Mouse (Mus musculus): ENCODE data around the gene Loxl3.

GRCm38 (mm10) chr6:83074979-83075378 is 41.0 kb downstream of the Loxl3 start:
- TF ChIP-seq CTCF (conservative IDR thresholded peaks at IDR 0.05; ENCODE audit: low read length): no peak
- TF ChIP-seq NANOG (IDR thresholded peaks at IDR 0.05; ENCODE audit: borderline replicate concordance, low read length): no peak
- no peak for TF ChIP-seq POU5F1 (IDR thresholded peaks at IDR 0.05; ENCODE audit: borderline replicate concordance, low read length)

Measured in E14TG2a.4 (cell line).